Mouse (Mus musculus): ENCODE measurements around the gene Hist1h3e. TPM values are rescaled to one million over a fixed set of nuclear protein-coding genes. Genes with fewer than 3 reads are reported as not detected.
A peak's percentile ranks its signal among the peaks of the same experiment; 100 is the strongest.
"Not testable (repeated sequence)": the region's sequence is repeated elsewhere in the genome, so short reads cannot be mapped to it uniquely, and the experiment has no call there.

Hist1h3e gene
- polyA plus RNA-seq, 1 experiment = 245 TPM

DNA sequence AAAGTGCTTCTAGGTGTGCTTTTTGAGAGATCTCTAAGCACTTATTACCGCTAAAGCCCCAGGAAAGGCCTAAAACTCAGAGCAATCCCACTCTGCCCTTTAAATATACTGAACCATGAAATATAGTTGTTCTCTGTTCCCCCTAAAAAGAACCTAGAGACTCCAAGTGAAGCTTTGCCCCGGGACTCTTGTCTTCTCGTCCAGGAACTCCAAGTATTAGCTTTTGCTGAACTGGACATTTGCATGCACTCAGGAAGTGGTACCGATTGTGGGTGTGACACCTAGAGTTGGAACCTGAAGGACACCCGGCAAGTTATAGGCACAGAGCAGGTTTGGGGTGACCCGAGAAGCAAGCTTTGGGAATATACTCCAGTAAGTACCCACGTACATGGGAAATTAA, 29.0 kb upstream of the Hist1h3e start:
- Histone ChIP-seq H3K27me3 (ENCODE audit: control insufficient read depth, insufficient read depth, low read length) (no peaks in the 10 kb centered on the region), H3K36me3 (ENCODE audit: control insufficient read depth, insufficient read depth, low read length) (no peaks in the 10 kb centered on the region), H3K4me1 (replicated peaks; ENCODE audit: control insufficient read depth, insufficient read depth, low read length) (peaks cover 5% of the 10 kb centered on the region), H3K27ac (ENCODE audit: control insufficient read depth, insufficient read depth, low read length) (no peak overlapping the region), H3K4me3 (ENCODE audit: control insufficient read depth, insufficient read depth, low read length) (no peak overlapping the region)
- WGBS = 96% methylated on average over 7 of the region's 7 CpGs
- TF ChIP-seq CTCF (IDR thresholded peaks at IDR 0.05; ENCODE audit: borderline replicate concordance, control insufficient read depth, extremely low read depth, insufficient read depth, low read length, poor library complexity) (no peak), POLR2A (IDR thresholded peaks at IDR 0.05; ENCODE audit: control insufficient read depth, extremely low read depth, insufficient read depth, low read length, poor library complexity) (no peak)
- no peak for DNase-seq

DNA sequence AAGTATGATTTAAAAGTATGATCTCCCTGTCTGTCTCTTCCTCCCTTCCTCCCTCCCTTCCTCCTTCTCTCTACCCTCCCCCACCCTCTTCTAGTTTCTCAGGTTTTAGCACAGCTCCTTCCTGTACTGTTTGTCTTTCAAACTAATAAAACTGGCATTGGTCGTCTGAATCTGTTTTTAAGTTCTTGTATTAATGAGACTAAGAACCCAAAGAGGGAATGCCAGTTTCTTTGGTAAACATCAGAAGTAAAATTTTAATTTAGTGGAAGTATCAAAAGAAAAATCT, 24.7 kb upstream of the Hist1h3e start:
- no peaks in the 10 kb centered on the region for H3K27me3 ChIP-seq (ENCODE audit: control insufficient read depth, insufficient read depth, low read length)
- DNase-seq = no peak
- H3K4me3 ChIP-seq (ENCODE audit: control insufficient read depth, insufficient read depth, low read length) = no peak overlapping the region
- peak overlapping the region; percentile 42; the same call in 1 of the 2 replicates for H3K27ac ChIP-seq (ENCODE audit: control insufficient read depth, insufficient read depth, low read length)
- 4% methylated on average over 1 of the region's 1 CpGs for WGBS
- peaks cover 8% of the 10 kb centered on the region for H3K4me1 ChIP-seq (replicated peaks; ENCODE audit: control insufficient read depth, insufficient read depth, low read length)
- TF ChIP-seq POLR2A (IDR thresholded peaks at IDR 0.05; ENCODE audit: control insufficient read depth, extremely low read depth, insufficient read depth, low read length, poor library complexity) (no peak), CTCF (IDR thresholded peaks at IDR 0.05; ENCODE audit: borderline replicate concordance, control insufficient read depth, extremely low read depth, insufficient read depth, low read length, poor library complexity) (no peak)
- H3K36me3 ChIP-seq (ENCODE audit: control insufficient read depth, insufficient read depth, low read length) = no peaks in the 10 kb centered on the region

DNA sequence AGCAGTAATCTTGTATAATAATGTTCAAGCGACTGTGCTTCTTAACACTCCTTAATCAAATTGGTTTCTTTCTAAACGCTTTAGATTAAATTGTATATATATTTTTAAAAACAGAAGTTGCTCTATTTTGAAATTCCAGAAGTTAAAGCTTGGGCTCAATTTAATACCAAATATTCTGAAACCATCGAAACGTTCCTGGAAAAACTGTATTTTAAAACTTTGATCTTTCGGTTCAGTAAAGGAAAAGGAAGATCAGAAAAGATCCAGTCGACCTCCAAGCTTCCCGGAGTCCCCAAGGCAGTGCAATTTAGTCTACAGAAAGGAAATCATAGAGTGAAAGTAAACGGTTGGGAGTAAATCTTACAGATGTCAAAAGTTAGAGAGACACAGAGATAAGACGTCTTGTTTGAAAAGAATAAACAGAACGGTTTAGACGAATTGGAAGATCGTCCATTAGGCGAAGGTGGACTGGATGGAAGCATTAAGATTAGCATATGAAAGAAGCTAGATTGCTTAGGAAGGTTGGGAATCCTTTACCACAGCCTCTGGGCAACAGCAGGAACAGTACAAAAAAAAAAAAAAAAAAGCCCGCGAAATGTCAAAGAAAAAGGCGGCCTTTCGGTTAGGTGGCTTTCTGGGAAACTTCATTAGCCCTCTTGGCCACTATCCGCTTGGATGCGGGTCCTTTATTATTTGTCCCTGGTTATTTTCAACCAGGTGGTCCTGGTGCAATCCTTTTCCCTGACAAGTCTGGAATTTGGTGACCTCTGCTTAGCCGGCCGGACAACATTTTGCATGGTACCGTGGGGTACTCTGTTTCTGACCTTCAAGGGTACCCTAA, 24.1 kb upstream of the Hist1h3e start:
- 0 out of 2 replicates have a peak overlapping the region, but pooled peaks have one; percentile 5 for H3K4me3 ChIP-seq (ENCODE audit: control insufficient read depth, insufficient read depth, low read length)
- H3K27me3 ChIP-seq (ENCODE audit: control insufficient read depth, insufficient read depth, low read length) = no peaks in the 10 kb centered on the region
- no peaks in the 10 kb centered on the region for H3K36me3 ChIP-seq (ENCODE audit: control insufficient read depth, insufficient read depth, low read length)
- WGBS = 4% methylated on average over 22 of the region's 22 CpGs
- H3K4me1 ChIP-seq (replicated peaks; ENCODE audit: control insufficient read depth, insufficient read depth, low read length) = peaks cover 11% of the 10 kb centered on the region
- TF ChIP-seq POLR2A (IDR thresholded peaks at IDR 0.05; ENCODE audit: control insufficient read depth, extremely low read depth, insufficient read depth, low read length, poor library complexity) = no peak
- TF ChIP-seq CTCF (IDR thresholded peaks at IDR 0.05; ENCODE audit: borderline replicate concordance, control insufficient read depth, extremely low read depth, insufficient read depth, low read length, poor library complexity) = no peak
- DNase-seq = no peak
- peak overlapping the region; percentile 42 for H3K27ac ChIP-seq (ENCODE audit: control insufficient read depth, insufficient read depth, low read length)

DNA sequence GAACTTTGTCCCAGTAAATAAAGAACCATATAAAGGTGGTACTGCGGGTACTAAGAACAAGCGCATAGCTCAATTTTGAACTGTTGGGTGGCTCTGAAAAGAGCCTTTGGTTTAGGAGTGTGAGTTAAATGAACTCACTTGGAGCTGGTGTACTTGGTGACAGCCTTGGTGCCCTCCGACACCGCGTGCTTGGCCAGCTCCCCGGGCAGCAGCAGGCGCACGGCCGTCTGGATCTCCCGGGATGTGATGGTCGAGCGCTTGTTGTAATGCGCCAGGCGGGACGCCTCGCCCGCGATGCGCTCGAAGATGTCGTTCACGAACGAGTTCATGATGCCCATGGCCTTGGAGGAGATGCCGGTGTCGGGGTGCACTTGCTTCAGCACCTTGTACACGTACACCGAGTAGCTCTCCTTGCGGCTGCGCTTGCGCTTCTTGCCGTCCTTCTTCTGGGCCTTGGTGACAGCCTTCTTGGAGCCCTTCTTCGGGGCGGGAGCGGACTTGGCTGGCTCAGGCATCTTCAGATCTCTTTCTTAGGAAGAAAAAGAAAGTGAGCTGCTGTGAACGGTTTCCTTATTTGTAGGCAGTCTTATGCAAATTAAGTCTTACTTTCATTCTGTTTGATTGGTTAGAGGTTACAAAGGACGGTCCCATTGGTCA, 23.4 kb upstream of the Hist1h3e start:
- H3K36me3 ChIP-seq (ENCODE audit: control insufficient read depth, insufficient read depth, low read length); H3K27me3 ChIP-seq (ENCODE audit: control insufficient read depth, insufficient read depth, low read length): not testable (repeated sequence)
- Histone ChIP-seq H3K27ac (ENCODE audit: control insufficient read depth, insufficient read depth, low read length) (peak overlapping the region; percentile 99), H3K4me1 (replicated peaks; ENCODE audit: control insufficient read depth, insufficient read depth, low read length) (peaks cover 11% of the 10 kb centered on the region), H3K4me3 (ENCODE audit: control insufficient read depth, insufficient read depth, low read length) (peak overlapping the region; percentile 62)
- under 1% methylated on average over 34 of the region's 36 CpGs for WGBS
- peak; percentile 86 for TF ChIP-seq POLR2A (IDR thresholded peaks at IDR 0.05; ENCODE audit: control insufficient read depth, extremely low read depth, insufficient read depth, low read length, poor library complexity)
- DNase-seq = peak; percentile 75

DNA sequence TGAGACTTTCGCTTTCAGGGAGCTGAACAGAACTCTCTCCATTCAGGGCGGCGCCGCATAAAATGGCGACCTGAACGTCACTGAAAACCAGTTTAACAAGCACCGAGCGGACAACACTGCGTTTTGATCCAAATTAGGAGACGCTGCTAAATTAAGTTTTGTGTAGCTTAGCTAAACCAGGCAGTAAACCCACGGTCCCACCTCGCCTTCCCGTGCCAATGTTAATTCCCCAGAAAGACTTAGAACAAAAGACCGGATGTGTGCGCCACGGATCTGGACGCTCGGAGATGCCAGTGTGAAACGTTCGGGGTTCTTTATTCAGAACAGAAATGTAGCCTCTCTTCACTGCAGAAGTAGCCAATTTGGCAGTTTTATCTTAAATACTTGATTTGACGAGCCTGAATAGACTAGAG, 22.9 kb upstream of the Hist1h3e start:
- DNase-seq = peak; percentile 71
- no peak for TF ChIP-seq POLR2A (IDR thresholded peaks at IDR 0.05; ENCODE audit: control insufficient read depth, extremely low read depth, insufficient read depth, low read length, poor library complexity)
- no peak for TF ChIP-seq CTCF (IDR thresholded peaks at IDR 0.05; ENCODE audit: borderline replicate concordance, control insufficient read depth, extremely low read depth, insufficient read depth, low read length, poor library complexity)
- peak overlapping the region; percentile 62 for H3K4me3 ChIP-seq (ENCODE audit: control insufficient read depth, insufficient read depth, low read length)
- H3K36me3 ChIP-seq (ENCODE audit: control insufficient read depth, insufficient read depth, low read length) = no peaks in the 10 kb centered on the region
- H3K4me1 ChIP-seq (replicated peaks; ENCODE audit: control insufficient read depth, insufficient read depth, low read length) = peaks cover 11% of the 10 kb centered on the region
- no peaks in the 10 kb centered on the region for H3K27me3 ChIP-seq (ENCODE audit: control insufficient read depth, insufficient read depth, low read length)
- H3K27ac ChIP-seq (ENCODE audit: control insufficient read depth, insufficient read depth, low read length) = peak overlapping the region; percentile 99
- WGBS = 0% methylated on average over 21 of the region's 21 CpGs

DNA sequence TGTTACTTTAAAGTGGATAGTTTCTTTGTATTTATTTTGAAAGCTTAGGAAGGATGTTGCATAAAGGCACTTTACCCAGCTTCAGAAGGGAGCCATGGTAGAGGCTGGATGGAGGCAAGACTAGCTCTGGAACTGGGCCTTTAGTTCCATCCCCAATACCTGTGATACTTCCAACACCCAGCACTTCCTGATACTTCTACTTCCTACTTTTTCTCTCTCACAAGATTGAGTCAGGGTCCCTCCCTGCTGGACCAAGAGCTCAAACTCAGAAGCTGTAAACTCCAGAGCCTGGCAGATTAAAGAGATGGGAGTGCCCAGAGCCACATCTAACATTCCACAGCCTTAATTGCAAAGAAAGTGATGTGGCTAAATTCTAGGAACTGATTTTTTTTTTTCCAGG, 22.2 kb upstream of the Hist1h3e start:
- no peak for DNase-seq
- peaks cover 11% of the 10 kb centered on the region for H3K4me1 ChIP-seq (replicated peaks; ENCODE audit: control insufficient read depth, insufficient read depth, low read length)
- H3K27me3 ChIP-seq (ENCODE audit: control insufficient read depth, insufficient read depth, low read length) = no peaks in the 10 kb centered on the region
- H3K36me3 ChIP-seq (ENCODE audit: control insufficient read depth, insufficient read depth, low read length) = no peaks in the 10 kb centered on the region
- H3K4me3 ChIP-seq (ENCODE audit: control insufficient read depth, insufficient read depth, low read length) = no peak overlapping the region
- TF ChIP-seq POLR2A (IDR thresholded peaks at IDR 0.05; ENCODE audit: control insufficient read depth, extremely low read depth, insufficient read depth, low read length, poor library complexity) = no peak
- TF ChIP-seq CTCF (IDR thresholded peaks at IDR 0.05; ENCODE audit: borderline replicate concordance, control insufficient read depth, extremely low read depth, insufficient read depth, low read length, poor library complexity) = no peak
- H3K27ac ChIP-seq (ENCODE audit: control insufficient read depth, insufficient read depth, low read length) = peak overlapping the region; percentile 99

Measured in thymus, adult 2 months (tissue).